8 mouse cellular contexts compared by ENCODE assay signal in the genomic region with DNA sequence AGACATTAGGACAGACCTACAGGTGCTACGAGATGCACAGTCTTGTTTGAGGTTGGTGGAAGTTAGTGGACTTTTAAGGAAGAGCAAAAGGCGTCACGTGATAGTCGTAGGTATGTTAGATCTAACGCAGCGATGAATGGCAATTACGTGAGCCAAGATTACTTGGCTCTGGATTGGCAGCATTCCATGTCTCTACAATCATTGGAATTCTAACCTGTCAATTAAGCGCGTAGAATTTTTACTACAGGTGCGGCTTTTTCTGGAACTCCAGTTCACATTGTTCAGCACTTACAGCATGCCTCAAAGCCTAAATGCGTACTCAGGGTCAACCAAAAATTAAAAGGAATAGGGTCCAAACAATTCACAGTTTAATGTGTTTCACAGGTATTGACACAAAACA. TPM values are rescaled to one million over a fixed set of nuclear protein-coding genes. Genes with fewer than 3 reads are reported as not detected.
A peak's percentile ranks its signal among the peaks of the same experiment; 100 is the strongest.
DNase-seq lines count a peak whose midpoint lies in the region; ATAC-seq lines count a peak whose summit lies in the region.

No protein-coding gene starts in this region.

- H3K27ac ChIP-seq in heart, embryonic 13.5 days (replicated peaks), result peak overlapping the region; percentile 53; the same call in 1 of the 2 replicates
- no peak overlapping the region for H3K27ac ChIP-seq in forebrain, embryonic 16.5 days (ENCODE audit: low read length)
- H3K27ac ChIP-seq in limb, embryonic 13.5 days, result no peak overlapping the region
- no peak overlapping the region for H3K27ac ChIP-seq in midbrain, embryonic 16.5 days (ENCODE audit: low read length)

- H3K9me3 ChIP-seq in heart, embryonic 13.5 days, result no peaks in the 10 kb centered on the region
- H3K9me3 ChIP-seq in forebrain, embryonic 16.5 days (ENCODE audit: control insufficient read depth, low read length), result no peaks in the 10 kb centered on the region
- no peaks in the 10 kb centered on the region for H3K9me3 ChIP-seq in limb, embryonic 13.5 days
- no peaks in the 10 kb centered on the region for H3K9me3 ChIP-seq in midbrain, embryonic 16.5 days (replicated peaks; ENCODE audit: control insufficient read depth, low read length, poor library complexity, severe bottlenecking)

- 75% methylated on average over 11 of the region's 11 CpGs for WGBS in heart, embryonic 13.5 days
- WGBS in forebrain, embryonic 16.5 days, result 63% methylated on average over 11 of the region's 11 CpGs
- WGBS in limb, embryonic 13.5 days, result 72% methylated on average over 11 of the region's 11 CpGs
- WGBS in midbrain, embryonic 16.5 days, result 84% methylated on average over 11 of the region's 11 CpGs

- H3K4me3 ChIP-seq in heart, embryonic 13.5 days, result peak overlapping the region; percentile 76
- no peak overlapping the region for H3K4me3 ChIP-seq in forebrain, embryonic 16.5 days (replicated peaks; ENCODE audit: low read length)
- peak overlapping the region; percentile 79 for H3K4me3 ChIP-seq in limb, embryonic 13.5 days
- no peak overlapping the region; the same call in 1 of the 2 replicates for H3K4me3 ChIP-seq in midbrain, embryonic 16.5 days (ENCODE audit: low read depth, low read length)

- DNase-seq in heart, postnatal 4 days, result no peak
- DNase-seq in MN1 (ENCODE audit: low spot score), result no peak
- DNase-seq in left cerebral cortex, adult 18-20 months (ENCODE audit: low spot score in 2 of 2), result no peak

- no peaks in the 10 kb centered on the region for H3K27me3 ChIP-seq in heart, embryonic 13.5 days (replicated peaks)
- no peaks in the 10 kb centered on the region for H3K27me3 ChIP-seq in forebrain, embryonic 16.5 days (replicated peaks; ENCODE audit: control insufficient read depth, insufficient read depth, low read length)
- no peaks in the 10 kb centered on the region for H3K27me3 ChIP-seq in limb, embryonic 13.5 days
- H3K27me3 ChIP-seq in midbrain, embryonic 16.5 days (ENCODE audit: control insufficient read depth, insufficient read depth, low read depth, low read length), result no peaks in the 10 kb centered on the region

- ATAC-seq in heart, embryonic 13.5 days (ENCODE audit: extremely low read depth, insufficient number of reproducible peaks, low FRiP score, low TSS enrichment), result no peak
- no peak for ATAC-seq in forebrain, embryonic 16.5 days
- ATAC-seq in limb, embryonic 13.5 days (ENCODE audit: low FRiP score, low read depth), result no peak
- ATAC-seq in midbrain, embryonic 16.5 days, result no peak
- ATAC-seq in inflammation-experienced regulatory T-cells, adult 6 months, result no peak

- H3K4me1 ChIP-seq in heart, embryonic 13.5 days, result peaks cover 14% of the 10 kb centered on the region
- H3K4me1 ChIP-seq in forebrain, embryonic 16.5 days (replicated peaks; ENCODE audit: control insufficient read depth, insufficient read depth, low read length), result peaks cover 11% of the 10 kb centered on the region
- H3K4me1 ChIP-seq in limb, embryonic 13.5 days, result peaks cover 5% of the 10 kb centered on the region; the same call in 1 of the 2 replicates
- H3K4me1 ChIP-seq in midbrain, embryonic 16.5 days (ENCODE audit: control insufficient read depth, insufficient read depth, low read length), result peaks cover 9% of the 10 kb centered on the region

- H3K36me3 ChIP-seq in heart, embryonic 13.5 days, result peaks cover 7% of the 10 kb centered on the region; the same call in 1 of the 2 replicates
- no peaks in the 10 kb centered on the region for H3K36me3 ChIP-seq in forebrain, embryonic 16.5 days (ENCODE audit: control insufficient read depth, insufficient read depth)
- H3K36me3 ChIP-seq in limb, embryonic 13.5 days, result no peaks in the 10 kb centered on the region
- no peaks in the 10 kb centered on the region for H3K36me3 ChIP-seq in midbrain, embryonic 16.5 days (ENCODE audit: control insufficient read depth, insufficient read depth, low read length)

- peak overlapping the region; percentile 84 for H3K4me2 ChIP-seq in heart, embryonic 13.5 days
- peak overlapping the region; percentile 76 for H3K4me2 ChIP-seq in forebrain, embryonic 16.5 days (ENCODE audit: low read length)
- peak overlapping the region; percentile 88 for H3K4me2 ChIP-seq in limb, embryonic 13.5 days (replicated peaks)
- H3K4me2 ChIP-seq in midbrain, embryonic 16.5 days (ENCODE audit: low read length), result peak overlapping the region; percentile 99

- peak overlapping the region; percentile 75; the same call in 1 of the 2 replicates for H3K9ac ChIP-seq in heart, embryonic 13.5 days
- no peak overlapping the region for H3K9ac ChIP-seq in forebrain, embryonic 16.5 days (replicated peaks; ENCODE audit: low read depth, low read length)
- H3K9ac ChIP-seq in limb, embryonic 13.5 days, result no peak overlapping the region
- H3K9ac ChIP-seq in midbrain, embryonic 16.5 days (ENCODE audit: low read depth, low read length), result no peak overlapping the region

RNA-seq across cellular contexts. Expression of a gene that starts 0.7 kb away (rescaled TPM):
- 10.1 and 11.2 TPM in 2 replicates for polyA plus RNA-seq in heart, embryonic 13.5 days (2015; fragmentation: Nextera tagmentation; extraction: Ambion mirVana)
- 10 to 100 TPM; 20.9 to 28.3 TPM for total RNA-seq in heart, postnatal 4 days (2021)
- 5.0 and 5.9 TPM in 2 replicates for polyA plus RNA-seq in forebrain, embryonic 16.5 days (2015; fragmentation: Nextera tagmentation; extraction: Ambion mirVana)
- polyA plus RNA-seq in limb, embryonic 13.5 days (2015; fragmentation: Nextera tagmentation; extraction: Ambion mirVana), result 12.3 and 13.1 TPM in 2 replicates
- 3.2 and 3.6 TPM in 2 replicates for polyA plus RNA-seq in midbrain, embryonic 16.5 days (2015; fragmentation: Nextera tagmentation; extraction: Ambion mirVana)
- 10 to 100 TPM in 1 of 3 experiments, 1 to 10 TPM in 2; 2.6 to 13.5 (median 3.7) TPM for polyA plus RNA-seq in inflammation-experienced regulatory T-cells, adult 6 months (2017; shearing (Covaris generic))
- 1 to 10 TPM; 2.8 to 3.2 TPM for total RNA-seq in left cerebral cortex, adult 18-20 months (2021)

Comparison
In these comparisons a context has a peak if more than half of its experiments do, and no peak if none do; other contexts are left out.
1. H3K4me3 ChIP-seq: peak in heart, embryonic 13.5 days (single experiment) and limb, embryonic 13.5 days (single experiment); none in forebrain, embryonic 16.5 days (single experiment) and midbrain, embryonic 16.5 days (single experiment).
2. Peak in every context shown above with its lines, with median percentiles within 50 percentile points of each other: H3K4me2 ChIP-seq.